Mouse (Mus musculus) ES-E14 (cell line): Measurements from ENCODE around the gene Cnmd. TPM values are rescaled to one million over a fixed set of nuclear protein-coding genes. Genes with fewer than 3 reads are reported as not detected.
A peak's percentile ranks its signal among the peaks of the same experiment; 100 is the strongest.

ENCODE experiments used
- DNase-seq: peaks from one replicate; pipeline ENCODE4 v3.0.0-alpha.2; 2013; ENCODE audit warnings: low read depth, low spot score
- H3K27ac ChIP-seq: 2 replicates; pipeline ENCODE4 v1.5.1; 2012; ENCODE audit warnings: low read depth, mild to moderate bottlenecking, low read length, moderate library complexity, mixed read lengths; ENCODE audit not compliant: poor library complexity, insufficient read depth, severe bottlenecking
- H3K36me3 ChIP-seq: 2 replicates; pipeline ENCODE4 v1.6.1; 2012; ENCODE audit warnings: mild to moderate bottlenecking, low read length, moderate library complexity, mixed read lengths; ENCODE audit not compliant: control insufficient read depth, poor library complexity, insufficient read depth, severe bottlenecking
- H3K4me1 ChIP-seq, 2 experiments: fragments of 150-350 bp in 1 of 2; sonication (generic) in 1 of 2; 2 replicates each; pipeline ENCODE4 v1.6.1; 2012; ENCODE audit warnings: low read length in 2 of 2, mild to moderate bottlenecking in 1 of 2, mixed read lengths in 1 of 2; ENCODE audit not compliant: control insufficient read depth in 2 of 2, insufficient read depth in 2 of 2, poor library complexity in 1 of 2
- H3K4me3 ChIP-seq, 2 experiments: fragments of 150-350 bp in 1 of 2; sonication (generic) in 1 of 2; 2 replicates each; pipeline ENCODE4 v1.5.1; 2012; ENCODE audit warnings: low read length in 2 of 2, low read depth in 1 of 2, mild to moderate bottlenecking in 1 of 2, mixed read lengths in 1 of 2; ENCODE audit not compliant: insufficient read depth in 1 of 2, poor library complexity in 1 of 2, severe bottlenecking in 1 of 2
- H3K9ac ChIP-seq: 2 replicates; pipeline ENCODE4 v1.6.1; 2012; ENCODE audit warnings: low read depth, mild to moderate bottlenecking, low read length, mixed read lengths; ENCODE audit not compliant: poor library complexity, insufficient read depth, severe bottlenecking
- H3K9me3 ChIP-seq: fragments of 150-350 bp; sonication (generic); 2 replicates; pipeline ENCODE4 v1.6.1; 2012; ENCODE audit warnings: low read depth, mild to moderate bottlenecking, low read length; ENCODE audit not compliant: control insufficient read depth, insufficient read depth
- CHD2 ChIP-seq: IDR thresholded peaks from 2 replicates; pipeline ENCODE4 v1.6.1; 2014; ENCODE audit warnings: mild to moderate bottlenecking, low read depth, low read length, inconsistent platforms
- HCFC1 ChIP-seq: IDR thresholded peaks from 2 replicates; pipeline ENCODE4 v1.6.1; 2012; ENCODE audit warnings: low read length, inconsistent platforms, borderline replicate concordance; ENCODE audit not compliant: insufficient read depth
- MAFK ChIP-seq: IDR thresholded peaks from 2 replicates; pipeline ENCODE4 v1.6.1; 2014; ENCODE audit warnings: mild to moderate bottlenecking, low read depth, low read length, inconsistent platforms; ENCODE audit not compliant: insufficient read depth
- ZC3H11A ChIP-seq: IDR thresholded peaks from 2 replicates; pipeline ENCODE4 v1.6.1; 2012; ENCODE audit warnings: low read depth, mild to moderate bottlenecking, inconsistent platforms, low read length, borderline replicate concordance
- ZNF384 ChIP-seq: IDR thresholded peaks from 2 replicates; pipeline ENCODE4 v1.6.1; 2012; ENCODE audit warnings: low read depth, low read length, inconsistent platforms
- in situ Hi-C, 2 experiments: fragments of 600-800 bp; cut with MboI; formaldehyde crosslinking; loops; one replicate each; pipeline ENCODE4 v1.15.1; 2025; ENCODE audit warnings: low sequenced_read_pairs in 2 of 2, inconsistent platforms in 1 of 2; ENCODE audit not compliant: unreplicated experiment in 2 of 2
- total RNA-seq: library from RNA; depleted of rRNA; stranded (reverse); fragments of 300-350 nt; gene quantifications from 2 replicates; pipeline ENCODE4 v1.2.3, GENCODE M21; 2012

Gene Cnmd
- total RNA-seq, 1 experiment = not detected

DNA sequence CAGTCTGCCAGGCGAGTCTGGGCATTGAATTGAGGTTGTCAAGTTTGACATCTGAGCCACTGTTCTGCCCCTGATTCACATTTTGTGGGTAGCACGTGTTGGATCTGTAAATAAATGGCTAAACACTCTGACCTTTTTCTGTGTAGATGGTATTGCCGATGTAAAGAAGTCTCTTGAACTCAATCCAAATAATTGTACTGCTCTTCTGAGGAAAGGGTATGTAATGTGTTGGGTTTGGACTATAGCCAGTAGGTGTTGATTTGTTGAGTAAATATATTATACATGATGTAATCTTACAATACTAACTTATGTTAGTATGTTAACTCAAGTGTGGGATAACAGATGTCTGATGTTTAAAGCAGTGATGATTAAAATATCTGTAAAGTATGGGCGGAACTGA is 65.4 kb downstream of the Cnmd start:
- no peak overlapping the region for H3K9ac ChIP-seq
- no peaks in the 10 kb centered on the region for H3K9me3 ChIP-seq
- no peak for DNase-seq
- in situ Hi-C loops = no loop called here
- no peak overlapping the region for H3K27ac ChIP-seq
- H3K36me3 ChIP-seq = peaks cover 28% of the 10 kb centered on the region
- H3K4me1 ChIP-seq = no peaks in the 10 kb centered on the region
- no peak for TF ChIP-seq ZNF384
- TF ChIP-seq CHD2 = no peak
- no peak for TF ChIP-seq MAFK
- TF ChIP-seq ZC3H11A = no peak
- no peak for TF ChIP-seq HCFC1
- H3K4me3 ChIP-seq = no peak overlapping the region

DNA sequence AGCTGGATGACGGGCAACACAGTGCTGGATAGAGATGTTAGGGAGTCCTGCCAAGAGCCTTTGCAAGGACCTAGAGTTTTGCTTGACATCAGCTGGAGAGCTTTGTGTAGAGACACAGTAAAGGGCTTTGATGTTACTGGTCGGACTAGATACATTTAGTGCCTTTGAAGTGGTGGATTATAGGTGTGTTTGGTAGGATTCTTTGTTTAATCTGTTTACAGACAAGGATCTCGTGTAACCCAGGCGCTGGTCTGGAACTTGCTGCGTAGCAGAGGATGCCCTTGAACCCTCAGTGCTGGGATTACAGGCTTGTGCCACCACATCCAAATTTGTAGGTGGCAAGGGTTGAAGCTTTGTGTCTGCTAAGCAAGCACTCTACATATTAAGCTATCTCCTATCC is 67.9 kb downstream of the Cnmd start:
- H3K4me3 ChIP-seq = no peak overlapping the region
- no peak overlapping the region for H3K9ac ChIP-seq
- no peak overlapping the region for H3K27ac ChIP-seq
- H3K36me3 ChIP-seq = peaks cover 16% of the 10 kb centered on the region
- in situ Hi-C loops = no loop called here
- no peaks in the 10 kb centered on the region for H3K9me3 ChIP-seq
- DNase-seq = no peak
- no peak for TF ChIP-seq HCFC1
- no peak for TF ChIP-seq MAFK
- TF ChIP-seq ZC3H11A = no peak
- TF ChIP-seq ZNF384 = no peak
- no peak for TF ChIP-seq CHD2
- H3K4me1 ChIP-seq = peaks cover 6 to 10% of the 10 kb centered on the region in 2 experiments; a peak in 3 of 4 replicates

DNA sequence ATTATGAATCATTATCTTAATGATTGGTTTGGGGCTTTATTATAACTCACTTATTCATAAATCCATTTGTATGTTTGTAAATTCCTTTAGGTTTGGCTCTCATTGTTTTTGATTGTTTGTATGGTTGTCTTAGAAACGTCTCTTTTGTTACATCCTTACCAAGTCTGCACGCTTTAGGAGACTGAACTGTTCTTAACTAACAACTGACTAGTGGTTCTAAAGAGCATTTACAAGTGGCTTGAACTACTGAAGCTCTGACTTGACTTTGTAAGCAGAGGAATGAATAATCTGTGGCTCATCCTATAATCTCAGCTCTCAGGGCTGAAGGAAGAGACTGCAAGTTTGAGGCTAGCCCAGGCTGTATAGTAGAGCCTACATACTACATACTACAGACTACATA is 70.4 kb downstream of the Cnmd start:
- H3K36me3 ChIP-seq = peaks cover 9% of the 10 kb centered on the region
- TF ChIP-seq CHD2 = no peak
- no peak for TF ChIP-seq MAFK
- no peak for TF ChIP-seq HCFC1
- no peak for TF ChIP-seq ZNF384
- TF ChIP-seq ZC3H11A = no peak
- H3K9ac ChIP-seq = no peak overlapping the region
- no peak overlapping the region for H3K4me3 ChIP-seq
- no peak overlapping the region for H3K27ac ChIP-seq
- H3K9me3 ChIP-seq = no peaks in the 10 kb centered on the region
- in situ Hi-C loops = no loop called here
- peaks cover 6 to 10% of the 10 kb centered on the region in 2 experiments for H3K4me1 ChIP-seq
- DNase-seq = no peak

DNA sequence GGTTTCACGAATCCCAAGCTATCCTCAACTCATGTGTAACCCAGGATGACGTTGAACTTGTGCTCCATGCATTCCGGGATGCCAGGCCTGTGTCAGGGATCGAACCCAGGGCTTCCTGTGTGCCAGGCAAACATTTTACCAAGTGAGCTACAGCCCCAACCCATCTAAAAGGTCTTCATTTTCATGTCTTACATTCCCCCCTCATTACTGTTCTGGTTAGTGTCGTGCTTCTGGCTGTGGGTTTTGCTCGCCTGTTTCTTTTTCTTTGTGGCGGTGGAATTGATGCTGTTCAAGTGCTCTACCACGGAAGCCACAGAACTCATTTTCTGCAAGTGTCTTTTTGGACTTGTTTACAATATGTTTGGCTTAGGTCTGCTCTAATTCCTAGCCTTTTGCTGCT is 71.1 kb downstream of the Cnmd start:
- TF ChIP-seq HCFC1 (no peak), ZNF384 (no peak), MAFK (no peak), CHD2 (no peak), ZC3H11A (no peak)
- Histone ChIP-seq H3K4me3 (peak overlapping the region in 1 of 2 experiments; percentile 11; a peak in 1 of 4 replicates), H3K9ac (peak overlapping the region; percentile 22; the same call in 1 of the 2 replicates), H3K9me3 (no peaks in the 10 kb centered on the region), H3K27ac (no peak overlapping the region), H3K36me3 (peaks cover 7% of the 10 kb centered on the region), H3K4me1 (peaks cover 6 to 10% of the 10 kb centered on the region in 2 experiments)
- no peak for DNase-seq
- in situ Hi-C loops = no loop called here

DNA sequence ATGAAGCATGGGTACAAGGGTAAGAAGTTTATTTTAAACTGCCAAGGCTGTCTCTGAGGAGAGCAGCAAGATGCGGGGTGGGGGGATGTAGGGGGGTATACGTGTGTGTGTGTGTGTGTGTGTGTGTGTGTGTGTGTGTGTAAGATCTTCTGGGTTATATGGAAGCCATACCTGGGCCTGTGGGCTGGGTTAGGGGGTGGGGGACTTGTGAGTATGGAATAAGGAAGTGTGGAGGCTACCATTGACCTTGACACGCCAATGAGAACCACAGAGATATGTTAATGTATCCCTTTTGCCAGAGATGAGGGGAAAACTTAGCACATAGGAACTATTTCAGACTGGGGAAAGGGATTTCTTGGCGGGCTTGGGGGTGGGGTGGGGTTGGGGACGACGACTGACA is 72.6 kb downstream of the Cnmd start:
- H3K4me3 ChIP-seq = peak overlapping the region in 1 of 2 experiments; percentile 27; a peak in 2 of 4 replicates
- H3K36me3 ChIP-seq = peaks cover 4% of the 10 kb centered on the region; the same call in 1 of the 2 replicates
- no peak overlapping the region for H3K27ac ChIP-seq
- in situ Hi-C loops = no loop called here
- H3K4me1 ChIP-seq = peaks cover 6 to 12% of the 10 kb centered on the region in 2 experiments
- TF ChIP-seq ZNF384 = no peak
- no peak for TF ChIP-seq MAFK
- TF ChIP-seq HCFC1 = no peak
- TF ChIP-seq CHD2 = no peak
- no peak for TF ChIP-seq ZC3H11A
- peak overlapping the region; percentile 58; the same call in 1 of the 2 replicates for H3K9ac ChIP-seq
- H3K9me3 ChIP-seq = no peaks in the 10 kb centered on the region
- DNase-seq = no peak
